Mouse (Mus musculus) T-helper 17 cell (primary cell): ENCODE measurements around the gene Alpk1.

ENCODE experiments used
- in situ Hi-C, 2 experiments: fragments of 300-600 bp; cut with MboI, MseI; formaldehyde crosslinking; loops; 1 replicate in 1 of 2; 2 replicates in 1 of 2; pipeline ENCODE4 v1.15.1; 2025; ENCODE audit warnings: high pct_unique_total_duplicates in 2 of 2

The Alpk1 gene

GRCm38 (mm10) chr3:127701196-127701825, 79.0 kb downstream of the Alpk1 start:
- in situ Hi-C loops = no loop called here

GRCm38 (mm10) chr3:127698636-127699035, 81.7 kb downstream of the Alpk1 start:
- in situ Hi-C loops = no loop called here

- in situ Hi-C loops = no loop called here
Observed at GRCm38 (mm10) chr3:127696541-127696940, 83.8 kb downstream of the Alpk1 start.

- in situ Hi-C loops = no loop called here
Observed at GRCm38 (mm10) chr3:127694802-127695771, 85.2 kb downstream of the Alpk1 start.

- in situ Hi-C loops = no loop called here
Observed at GRCm38 (mm10) chr3:127691230-127691629, 89.1 kb downstream of the Alpk1 start.

- in situ Hi-C loops = loop anchor here in 1 of 2 experiments (10.0 kb wide), 1 partner anchor 495 kb away; no protein-coding TSS in a partner anchor
Observed at GRCm38 (mm10) chr3:127679703-127680102, 100.6 kb downstream of the Alpk1 start.

GRCm38 (mm10) chr3:127661646-127662531, 118.4 kb downstream of the Alpk1 start:
- in situ Hi-C loops = no loop called here

GRCm38 (mm10) chr3:127660712-127661111, 119.6 kb downstream of the Alpk1 start:
- in situ Hi-C loops = no loop called here

- in situ Hi-C loops = no loop called here
Observed at GRCm38 (mm10) chr3:127651742-127652653, 128.3 kb downstream of the Alpk1 start.

- in situ Hi-C loops = loop anchor here (10.0 to 25.0 kb wide), 2 partner anchors 299 to 1566 kb away; no protein-coding TSS in a partner anchor
Observed at GRCm38 (mm10) chr3:127646156-127646825, 134.0 kb downstream of the Alpk1 start.

GRCm38 (mm10) chr3:127642211-127642610, 138.1 kb downstream of the Alpk1 start:
- in situ Hi-C loops = loop anchor here (10.0 to 25.0 kb wide), 2 partner anchors 303 to 1570 kb away; no protein-coding TSS in a partner anchor

GRCm38 (mm10) chr3:127640762-127641700, 139.3 kb downstream of the Alpk1 start:
- in situ Hi-C loops = loop anchor here (10.0 to 25.0 kb wide), 2 partner anchors 304 to 1571 kb away; no protein-coding TSS in a partner anchor

- in situ Hi-C loops = loop anchor here (10.0 to 25.0 kb wide), 2 partner anchors 305 to 1572 kb away; no protein-coding TSS in a partner anchor
Observed at GRCm38 (mm10) chr3:127639875-127640761, 140.2 kb downstream of the Alpk1 start.

- in situ Hi-C loops = loop anchor here (5.0 to 25.0 kb wide), 3 partner anchors 127 to 1577 kb away; no protein-coding TSS in a partner anchor
Observed at GRCm38 (mm10) chr3:127634984-127635349, 145.4 kb downstream of the Alpk1 start.

- in situ Hi-C loops = loop anchor here (5.0 to 25.0 kb wide), 3 partner anchors 128 to 1578 kb away; no protein-coding TSS in a partner anchor
Observed at GRCm38 (mm10) chr3:127634101-127634983, 146.0 kb downstream of the Alpk1 start.
